Mouse (Mus musculus) limb, embryonic 13.5 days (tissue): ENCODE data around the gene Mboat1. TPM values are rescaled to one million over a fixed set of nuclear protein-coding genes. Genes with fewer than 3 reads are reported as not detected.

Experiments
- ATAC-seq: fragments of 200-750 bp; cut with Nextera tagmentation; 2 replicates; pipeline ENCODE4 v1.8.0; 2017; ENCODE audit warnings: low read depth, moderate number of reproducible peaks, moderate TSS enrichment; ENCODE audit not compliant: low FRiP score
- H3K27ac ChIP-seq: fragments of 300-500 bp; sonication (generic); 2 replicates; pipeline ENCODE4 v1.5.1; 2015; ENCODE audit warnings: inconsistent platforms, mild to moderate bottlenecking, moderate library complexity
- H3K27me3 ChIP-seq: fragments of 300-500 bp; sonication (generic); 2 replicates; pipeline ENCODE4 v1.6.1; 2015; ENCODE audit warnings: mild to moderate bottlenecking, inconsistent platforms
- H3K36me3 ChIP-seq: fragments of 300-500 bp; sonication (generic); 2 replicates; pipeline ENCODE4 v1.6.1; 2015; ENCODE audit warnings: inconsistent platforms, mild to moderate bottlenecking, moderate library complexity
- H3K4me1 ChIP-seq: fragments of 300-500 bp; sonication (generic); 2 replicates; pipeline ENCODE4 v1.6.1; 2015; ENCODE audit warnings: inconsistent platforms
- H3K4me2 ChIP-seq: fragments of 300-500 bp; sonication (generic); replicated peaks from 2 replicates; pipeline ENCODE4 v1.6.1; 2015; ENCODE audit warnings: inconsistent platforms, mild to moderate bottlenecking, moderate library complexity
- H3K4me3 ChIP-seq: fragments of 300-500 bp; sonication (generic); 2 replicates; pipeline ENCODE4 v1.5.1; 2015; ENCODE audit warnings: moderate library complexity, mild to moderate bottlenecking, inconsistent platforms
- H3K9ac ChIP-seq: fragments of 300-500 bp; sonication (generic); 2 replicates; pipeline ENCODE4 v1.6.1; 2015; ENCODE audit warnings: mild to moderate bottlenecking, inconsistent platforms
- H3K9me3 ChIP-seq: fragments of 300-500 bp; sonication (generic); 2 replicates; pipeline ENCODE4 v1.6.1; 2016; ENCODE audit warnings: inconsistent platforms
- WGBS: fragments of 180-500 bp; shearing (Covaris S2); methylation state at CpG from one replicate; pipeline ENCODE4 v1.1.7; 2015; 5-methylcytosine and 5-hydroxymethylcytosine counted together
- polyA plus RNA-seq: library from polyadenylated mRNA; unstranded; fragments of >200 nt; fragmentation: Nextera tagmentation; extraction: Ambion mirVana; gene quantifications from 2 replicates; pipeline ENCODE4 v1.2.1, GENCODE M21; 2015

Gene Mboat1
- polyA plus RNA-seq, 1 experiment from 2014 or later: 8.5 TPM

DNA sequence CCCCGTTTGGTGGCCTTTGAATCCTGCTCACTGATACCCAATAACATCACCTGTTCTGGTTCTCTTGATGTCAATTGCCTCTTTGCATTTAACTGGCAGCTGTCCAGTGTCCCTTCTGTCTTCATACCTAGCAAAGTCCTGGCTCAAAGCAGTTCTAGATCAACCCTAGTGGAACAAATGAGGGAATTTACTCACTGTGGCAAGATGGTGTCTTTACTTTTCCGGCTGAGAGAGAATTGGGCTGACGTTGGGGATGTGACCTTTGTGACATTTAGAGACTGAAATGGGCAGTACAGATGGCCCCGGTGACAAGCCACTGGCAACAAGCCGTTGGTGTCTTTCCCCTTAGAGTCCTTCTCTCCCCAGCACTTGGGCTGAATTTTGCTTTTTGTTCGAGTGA lies 118.1 kb downstream of the Mboat1 start:
- WGBS: 75% methylated on average over 6 of the region's 6 CpGs
- ATAC-seq: no peak
- no peak overlapping the region for H3K4me3 ChIP-seq
- H3K4me2 ChIP-seq: no peak overlapping the region
- no peaks in the 10 kb centered on the region for H3K36me3 ChIP-seq
- no peak overlapping the region for H3K27ac ChIP-seq
- no peaks in the 10 kb centered on the region for H3K27me3 ChIP-seq
- peaks cover 15% of the 10 kb centered on the region; the same call in 1 of the 2 replicates for H3K4me1 ChIP-seq
- H3K9ac ChIP-seq: no peak overlapping the region
- no peaks in the 10 kb centered on the region for H3K9me3 ChIP-seq

GRCm38 (mm10) chr13:30258802-30259201 lies 122.5 kb downstream of the Mboat1 start:
- ATAC-seq: no peak
- H3K4me3 ChIP-seq: no peak overlapping the region
- WGBS: 59% methylated on average over 10 of the region's 10 CpGs

DNA sequence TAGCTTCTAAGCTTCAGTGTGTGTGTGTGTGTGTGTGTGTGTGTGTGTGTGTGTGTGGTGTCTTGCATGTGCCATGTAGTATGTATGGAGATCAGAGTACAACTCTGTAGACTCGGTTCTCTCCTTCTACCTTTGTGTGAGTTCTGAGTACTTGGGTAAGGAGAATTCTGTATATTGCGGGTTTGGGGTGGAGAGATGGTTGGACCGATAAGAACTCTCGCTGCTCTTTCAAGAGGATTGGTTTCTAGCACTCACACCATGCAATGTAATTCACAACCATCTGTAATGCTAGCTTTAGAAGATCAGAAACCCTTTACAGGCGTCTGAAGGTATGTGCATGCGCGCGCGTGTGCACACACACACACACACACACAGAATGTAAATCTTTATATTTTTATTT lies 123.0 kb downstream of the Mboat1 start:
- Histone ChIP-seq H3K9me3 (no peaks in the 10 kb centered on the region), H3K4me2 (no peak overlapping the region), H3K36me3 (no peaks in the 10 kb centered on the region), H3K9ac (no peak overlapping the region), H3K4me3 (no peak overlapping the region), H3K4me1 (no peaks in the 10 kb centered on the region), H3K27me3 (no peaks in the 10 kb centered on the region; the same call in 1 of the 2 replicates), H3K27ac (no peak overlapping the region)
- no peak for ATAC-seq
- 88% methylated on average over 9 of the region's 9 CpGs for WGBS

More at GRCm38 (mm10) chr13:30258802-30259201, 122.5 kb downstream of the Mboat1 start:
- H3K4me2 ChIP-seq: no peak overlapping the region
- H3K9me3 ChIP-seq: no peaks in the 10 kb centered on the region
- H3K27me3 ChIP-seq: no peaks in the 10 kb centered on the region; the same call in 1 of the 2 replicates
- H3K9ac ChIP-seq: no peak overlapping the region
- no peak overlapping the region for H3K27ac ChIP-seq
- H3K36me3 ChIP-seq: no peaks in the 10 kb centered on the region
- H3K4me1 ChIP-seq: peaks cover 4% of the 10 kb centered on the region; the same call in 1 of the 2 replicates

- Histone ChIP-seq H3K4me1 (no peaks in the 10 kb centered on the region), H3K4me3 (no peak overlapping the region), H3K27ac (no peak overlapping the region), H3K9me3 (no peaks in the 10 kb centered on the region), H3K4me2 (no peak overlapping the region), H3K9ac (no peak overlapping the region), H3K27me3 (no peaks in the 10 kb centered on the region; the same call in 1 of the 2 replicates), H3K36me3 (no peaks in the 10 kb centered on the region)
- 0 out of 2 replicates have a peak, but pooled peaks have one; percentile 15 for ATAC-seq
- WGBS: 11% methylated on average over 8 of the region's 8 CpGs
Measured at GRCm38 (mm10) chr13:30259912-30260560, 123.7 kb downstream of the Mboat1 start.

- no peaks in the 10 kb centered on the region; the same call in 1 of the 2 replicates for H3K27me3 ChIP-seq
- no peak overlapping the region for H3K4me2 ChIP-seq
- H3K9ac ChIP-seq: no peak overlapping the region
- 73% methylated on average over 2 of the region's 2 CpGs for WGBS
- no peak overlapping the region for H3K27ac ChIP-seq
- H3K9me3 ChIP-seq: peaks cover 5% of the 10 kb centered on the region; the same call in 1 of the 2 replicates
- no peak overlapping the region for H3K4me3 ChIP-seq
- ATAC-seq: no peak
- no peaks in the 10 kb centered on the region for H3K36me3 ChIP-seq
- no peaks in the 10 kb centered on the region for H3K4me1 ChIP-seq
Measured at GRCm38 (mm10) chr13:30263681-30264080, 127.4 kb downstream of the Mboat1 start.

- no peaks in the 10 kb centered on the region for H3K36me3 ChIP-seq
- H3K9ac ChIP-seq: no peak overlapping the region
- peaks cover 8% of the 10 kb centered on the region; the same call in 1 of the 2 replicates for H3K9me3 ChIP-seq
- no peak overlapping the region for H3K4me2 ChIP-seq
- H3K27me3 ChIP-seq: no peaks in the 10 kb centered on the region; the same call in 1 of the 2 replicates
- WGBS: 73% methylated on average over 12 of the region's 12 CpGs
- H3K4me3 ChIP-seq: no peak overlapping the region
- no peak for ATAC-seq
- H3K27ac ChIP-seq: no peak overlapping the region
- no peaks in the 10 kb centered on the region for H3K4me1 ChIP-seq
Measured at GRCm38 (mm10) chr13:30264303-30264702, 128.0 kb downstream of the Mboat1 start.

GRCm38 (mm10) chr13:30264765-30265164 lies 128.5 kb downstream of the Mboat1 start:
- Histone ChIP-seq H3K27me3 (no peaks in the 10 kb centered on the region; the same call in 1 of the 2 replicates), H3K4me2 (no peak overlapping the region), H3K9ac (no peak overlapping the region), H3K27ac (no peak overlapping the region), H3K4me1 (no peaks in the 10 kb centered on the region), H3K4me3 (no peak overlapping the region), H3K36me3 (no peaks in the 10 kb centered on the region), H3K9me3 (peaks cover 8% of the 10 kb centered on the region; the same call in 1 of the 2 replicates)
- ATAC-seq: no peak
- 82% methylated on average over 5 of the region's 5 CpGs for WGBS

GRCm38 (mm10) chr13:30266036-30266435 lies 129.7 kb downstream of the Mboat1 start:
- Histone ChIP-seq H3K9ac (no peak overlapping the region), H3K4me2 (no peak overlapping the region), H3K4me3 (no peak overlapping the region), H3K4me1 (no peaks in the 10 kb centered on the region), H3K36me3 (no peaks in the 10 kb centered on the region), H3K9me3 (peaks cover 8% of the 10 kb centered on the region; the same call in 1 of the 2 replicates), H3K27ac (no peak overlapping the region), H3K27me3 (no peaks in the 10 kb centered on the region)
- ATAC-seq: no peak
- 90% methylated on average over 11 of the region's 11 CpGs for WGBS

- 16% methylated on average over 6 of the region's 6 CpGs for WGBS
- no peaks in the 10 kb centered on the region for H3K4me1 ChIP-seq
Measured at GRCm38 (mm10) chr13:30272040-30272686, 135.9 kb downstream of the Mboat1 start.

More at GRCm38 (mm10) chr13:30272040-30272686, 135.9 kb downstream of the Mboat1 start:
- no peak overlapping the region for H3K27ac ChIP-seq
- H3K9me3 ChIP-seq: peaks cover 4% of the 10 kb centered on the region; the same call in 1 of the 2 replicates
- peak; percentile 81 for ATAC-seq
- no peaks in the 10 kb centered on the region for H3K36me3 ChIP-seq
- H3K4me3 ChIP-seq: no peak overlapping the region
- no peak overlapping the region for H3K4me2 ChIP-seq
- H3K27me3 ChIP-seq: no peaks in the 10 kb centered on the region
- H3K9ac ChIP-seq: no peak overlapping the region

Other genes starting within 250 kb of the Mboat1 start
- gene E2f3, start 150.4 kb upstream of the Mboat1 start, polyA plus RNA-seq: 12.6 and 13.6 TPM in 2 replicates
- 4.1 and 6.1 TPM in 2 replicates for gene Agtr1a, start 200.0 kb downstream of the Mboat1 start, polyA plus RNA-seq